Mouse (Mus musculus) myocyte (in vitro differentiated cells): Measurements from ENCODE around the gene E2f3. TPM values are rescaled to one million over a fixed set of nuclear protein-coding genes. Genes with fewer than 3 reads are reported as not detected.

ENCODE experiments used
- H3K27me3 ChIP-seq: one replicate; pipeline ENCODE4 v1.6.1; 2011; ENCODE audit not compliant: control insufficient read depth, insufficient read depth, insufficient read length
- H3K36me3 ChIP-seq: one replicate; pipeline ENCODE4 v1.6.1; 2011; ENCODE audit not compliant: control insufficient read depth, insufficient read depth
- H3K4me2 ChIP-seq: one replicate; pipeline ENCODE4 v1.6.1; 2011; ENCODE audit warnings: low read depth, control low read depth
- H3K4me3 ChIP-seq: one replicate; pipeline ENCODE4 v1.5.1; 2011; ENCODE audit warnings: mild to moderate bottlenecking, control low read depth, moderate library complexity
- H3K79me2 ChIP-seq: one replicate; pipeline ENCODE4 v1.6.1; 2011; ENCODE audit not compliant: control insufficient read depth, insufficient read depth
- H3ac ChIP-seq: one replicate; pipeline ENCODE4 v1.6.1; 2011; ENCODE audit not compliant: control insufficient read depth, insufficient read length
- CEBPB ChIP-seq: IDR thresholded peaks from 2 replicates; pipeline ENCODE4 v1.6.1; 2011; ENCODE audit warnings: mild to moderate bottlenecking, moderate library complexity; ENCODE audit not compliant: poor library complexity, insufficient read depth, severe bottlenecking
- E2F4 ChIP-seq: IDR thresholded peaks from one replicate; pipeline ENCODE4 v1.6.1; 2011; ENCODE audit warnings: mild to moderate bottlenecking, control low read depth, moderate library complexity; ENCODE audit not compliant: insufficient read depth
- MAX ChIP-seq: IDR thresholded peaks from one replicate; pipeline ENCODE4 v1.6.1; 2011; ENCODE audit warnings: low read depth, mild to moderate bottlenecking, control low read depth
- MYOD1 ChIP-seq, 3 experiments: IDR thresholded peaks; one replicate each; pipeline ENCODE4 v1.6.1; 2011; ENCODE audit warnings: control low read depth in 2 of 3, low read depth in 2 of 3, mild to moderate bottlenecking in 2 of 3, moderate library complexity in 1 of 3; ENCODE audit not compliant: insufficient read length in 2 of 3, control insufficient read depth in 1 of 3
- MYOG ChIP-seq, 3 experiments: IDR thresholded peaks; one replicate each; pipeline ENCODE4 v1.6.1; 2011; ENCODE audit warnings: control low read depth in 2 of 3, low read depth in 2 of 3, mild to moderate bottlenecking in 2 of 3; ENCODE audit not compliant: insufficient read length in 2 of 3, control insufficient read depth in 1 of 3, insufficient read depth in 1 of 3
- POLR2A ChIP-seq: IDR thresholded peaks from one replicate; pipeline ENCODE4 v1.6.1; 2011; ENCODE audit warnings: low read depth, mild to moderate bottlenecking, control low read depth, moderate library complexity; ENCODE audit not compliant: insufficient read length
- POLR2AphosphoS2 ChIP-seq: IDR thresholded peaks from one replicate; pipeline ENCODE4 v1.6.1; 2011; ENCODE audit warnings: low read depth, control low read depth; ENCODE audit not compliant: insufficient read length
- REST ChIP-seq: IDR thresholded peaks from one replicate; pipeline ENCODE4 v1.6.1; 2011; ENCODE audit warnings: mild to moderate bottlenecking, control low read depth, moderate library complexity; ENCODE audit not compliant: insufficient read depth, insufficient read length
- SRF ChIP-seq: IDR thresholded peaks from one replicate; pipeline ENCODE4 v1.6.1; 2011; ENCODE audit warnings: low read depth; ENCODE audit not compliant: control insufficient read depth, insufficient read length
- TCF12 ChIP-seq: IDR thresholded peaks from one replicate; pipeline ENCODE4 v1.6.1; 2011; ENCODE audit warnings: mild to moderate bottlenecking, control low read depth; ENCODE audit not compliant: poor library complexity, insufficient read depth, severe bottlenecking
- TCF3 ChIP-seq: IDR thresholded peaks from one replicate; pipeline ENCODE4 v1.6.1; 2011; ENCODE audit warnings: low read depth, control low read depth; ENCODE audit not compliant: insufficient read length
- USF1 ChIP-seq: IDR thresholded peaks from one replicate; pipeline ENCODE4 v1.6.1; 2011; ENCODE audit warnings: low read depth, mild to moderate bottlenecking, control low read depth, moderate library complexity
- polyA plus RNA-seq: library from polyadenylated mRNA; unstranded; fragments of >200 nt; fragmentation: generic; extraction: Trizol; gene quantifications from one replicate; pipeline ENCODE4 v1.2.1, GENCODE M21; 2012; ENCODE audit warnings: missing spikeins

Gene E2f3
- polyA plus RNA-seq, 1 experiment = 5.6 TPM

DNA sequence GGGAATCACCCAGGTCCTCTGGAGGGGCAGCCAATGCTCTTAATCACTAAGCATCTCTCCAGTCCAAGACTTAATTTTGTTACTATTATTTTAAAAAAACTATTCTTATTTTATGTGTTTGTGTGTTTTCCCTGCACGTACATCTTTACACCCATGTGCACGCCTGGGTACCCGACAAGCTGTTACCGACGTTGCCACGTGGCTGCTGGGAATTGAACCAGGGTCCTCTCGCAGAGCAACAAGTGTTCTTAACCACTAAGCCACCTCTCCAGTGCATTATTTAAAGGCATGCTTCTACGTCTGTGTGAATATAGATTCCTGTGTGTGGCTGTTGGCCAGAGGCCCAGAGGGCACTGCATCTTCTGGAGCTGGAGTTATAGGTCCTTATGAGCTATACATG, 73.6 kb downstream of the E2f3 start:
- Histone ChIP-seq H3K79me2 (no peaks in the 10 kb centered on the region), H3ac (no peak overlapping the region), H3K27me3 (no peaks in the 10 kb centered on the region), H3K4me3 (no peak overlapping the region), H3K36me3 (peaks cover 39% of the 10 kb centered on the region), H3K4me2 (no peak overlapping the region)
- no peak for TF ChIP-seq TCF12
- no peak for TF ChIP-seq USF1
- no peak for TF ChIP-seq MYOG (IDR thresholded peaks at IDR 0.05; ENCODE audit: control insufficient read depth in 1 of 3, insufficient read depth in 1 of 3, insufficient read length in 2 of 3, low read depth in 2 of 3)
- TF ChIP-seq MAX = no peak
- TF ChIP-seq CEBPB = no peak
- TF ChIP-seq SRF = no peak
- no peak for TF ChIP-seq E2F4
- no peak for TF ChIP-seq REST
- TF ChIP-seq TCF3 = no peak
- TF ChIP-seq POLR2AphosphoS2 = no peak

DNA sequence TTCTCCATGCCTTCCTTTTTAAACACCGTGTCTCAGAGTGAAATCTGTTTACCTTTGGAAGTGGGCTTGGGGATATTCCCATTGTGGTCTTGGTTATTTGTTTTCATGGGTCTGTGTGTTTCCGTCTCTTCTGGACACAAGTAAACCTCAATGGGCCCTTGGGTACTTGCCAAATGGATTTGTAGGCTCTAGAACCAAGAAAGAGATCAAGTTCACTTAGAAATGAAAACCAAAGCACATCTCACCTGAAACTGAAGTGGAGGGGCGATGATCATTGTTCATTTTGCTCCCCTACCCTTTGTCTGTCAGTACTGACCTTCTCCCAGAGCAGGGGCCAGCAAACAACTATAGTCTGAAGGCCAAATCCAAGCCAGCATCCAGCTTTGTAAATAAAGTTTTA, 74.7 kb downstream of the E2f3 start:
- H3K79me2 ChIP-seq = no peaks in the 10 kb centered on the region
- H3K27me3 ChIP-seq = no peaks in the 10 kb centered on the region
- H3ac ChIP-seq = no peak overlapping the region
- no peak for TF ChIP-seq USF1
- TF ChIP-seq TCF12 = no peak
- TF ChIP-seq SRF = no peak
- TF ChIP-seq MYOD1 (IDR thresholded peaks at IDR 0.05; ENCODE audit: control insufficient read depth in 1 of 3, insufficient read length in 2 of 3, low read depth in 2 of 3) = no peak
- no peak overlapping the region for H3K4me2 ChIP-seq
- peaks cover 42% of the 10 kb centered on the region for H3K36me3 ChIP-seq
- no peak overlapping the region for H3K4me3 ChIP-seq

DNA sequence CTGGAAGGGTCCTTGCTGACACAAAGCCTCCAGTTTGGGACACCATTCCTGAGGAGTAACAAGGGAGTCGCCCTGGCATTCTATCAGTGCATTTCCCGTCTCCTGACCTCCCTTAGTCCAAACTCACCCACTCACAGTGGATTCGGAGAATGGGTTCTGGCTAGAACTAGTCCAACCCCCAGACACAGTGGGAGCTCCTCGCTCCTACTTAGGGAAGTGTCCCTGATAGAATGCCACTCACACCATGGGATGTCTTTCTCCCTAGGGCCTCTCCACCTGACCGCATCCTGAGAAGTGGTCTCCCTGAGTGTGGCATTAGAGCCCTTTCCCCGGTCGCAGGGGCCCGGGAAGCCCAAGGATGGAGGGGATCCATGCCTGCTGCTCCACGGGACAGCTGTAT, 77.4 kb downstream of the E2f3 start:
- no peak overlapping the region for H3K4me2 ChIP-seq
- peaks cover 50% of the 10 kb centered on the region for H3K36me3 ChIP-seq
- no peaks in the 10 kb centered on the region for H3K27me3 ChIP-seq
- no peak overlapping the region for H3ac ChIP-seq
- H3K4me3 ChIP-seq = no peak overlapping the region
- H3K79me2 ChIP-seq = no peaks in the 10 kb centered on the region
- TF ChIP-seq MYOD1 (IDR thresholded peaks at IDR 0.05; ENCODE audit: control insufficient read depth in 1 of 3, insufficient read length in 2 of 3, low read depth in 2 of 3) = no peak
- TF ChIP-seq MYOG (IDR thresholded peaks at IDR 0.05; ENCODE audit: control insufficient read depth in 1 of 3, insufficient read depth in 1 of 3, insufficient read length in 2 of 3, low read depth in 2 of 3) = no peak
- TF ChIP-seq USF1 = no peak

DNA sequence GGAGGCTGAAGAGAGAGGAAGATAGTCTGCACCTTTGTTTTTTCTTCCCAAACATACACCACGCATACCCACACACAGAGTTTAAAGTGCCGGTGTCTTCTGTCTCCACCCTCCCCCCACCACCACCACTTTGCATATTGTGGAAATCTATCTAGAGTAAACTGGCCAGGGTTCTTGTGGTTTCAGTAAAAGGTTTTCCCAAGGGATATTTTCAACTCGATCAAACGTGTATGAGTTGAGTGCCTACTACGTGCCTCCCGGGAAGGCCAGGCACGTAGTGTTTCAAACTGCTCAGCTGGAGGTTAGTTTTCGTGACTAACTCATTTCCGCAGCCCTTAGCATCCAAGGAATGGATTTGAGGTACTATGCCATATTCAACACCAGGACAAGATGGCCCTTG, 77.9 kb downstream of the E2f3 start:
- Histone ChIP-seq H3K79me2 (no peaks in the 10 kb centered on the region), H3K4me2 (no peak overlapping the region), H3K36me3 (peaks cover 46% of the 10 kb centered on the region), H3K27me3 (no peaks in the 10 kb centered on the region), H3ac (no peak overlapping the region), H3K4me3 (no peak overlapping the region)
- no peak for TF ChIP-seq TCF12
- no peak for TF ChIP-seq E2F4
- no peak for TF ChIP-seq TCF3
- no peak for TF ChIP-seq POLR2AphosphoS2
- no peak for TF ChIP-seq SRF
- TF ChIP-seq POLR2A = no peak
- no peak for TF ChIP-seq MAX
- no peak for TF ChIP-seq MYOG (IDR thresholded peaks at IDR 0.05; ENCODE audit: control insufficient read depth in 1 of 3, insufficient read depth in 1 of 3, insufficient read length in 2 of 3, low read depth in 2 of 3)
- no peak for TF ChIP-seq USF1

DNA sequence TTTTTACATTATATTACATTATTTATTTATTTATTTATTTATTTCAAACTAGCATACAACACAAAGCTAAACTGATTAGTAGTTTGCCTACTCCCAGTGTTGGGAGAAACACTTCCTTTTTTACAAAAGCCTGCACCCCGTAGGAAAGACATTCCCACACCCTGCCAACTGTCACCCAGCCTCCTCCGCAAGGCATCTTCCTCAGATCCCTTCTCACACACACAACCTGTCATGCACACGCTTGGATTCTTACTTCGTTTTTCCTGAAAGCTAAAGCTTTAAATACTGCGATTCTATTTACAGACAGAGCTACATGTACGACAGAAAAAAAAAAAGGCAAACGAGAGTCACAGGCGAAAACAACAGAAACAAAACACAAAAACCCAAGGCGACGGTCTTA, 79.1 kb downstream of the E2f3 start:
- no peak overlapping the region for H3ac ChIP-seq
- no peak overlapping the region for H3K4me2 ChIP-seq
- H3K79me2 ChIP-seq = no peaks in the 10 kb centered on the region
- TF ChIP-seq REST (no peak), CEBPB (no peak), SRF (no peak), USF1 (no peak)
- no peaks in the 10 kb centered on the region for H3K27me3 ChIP-seq
- H3K36me3 ChIP-seq = peaks cover 39% of the 10 kb centered on the region
- no peak overlapping the region for H3K4me3 ChIP-seq

DNA sequence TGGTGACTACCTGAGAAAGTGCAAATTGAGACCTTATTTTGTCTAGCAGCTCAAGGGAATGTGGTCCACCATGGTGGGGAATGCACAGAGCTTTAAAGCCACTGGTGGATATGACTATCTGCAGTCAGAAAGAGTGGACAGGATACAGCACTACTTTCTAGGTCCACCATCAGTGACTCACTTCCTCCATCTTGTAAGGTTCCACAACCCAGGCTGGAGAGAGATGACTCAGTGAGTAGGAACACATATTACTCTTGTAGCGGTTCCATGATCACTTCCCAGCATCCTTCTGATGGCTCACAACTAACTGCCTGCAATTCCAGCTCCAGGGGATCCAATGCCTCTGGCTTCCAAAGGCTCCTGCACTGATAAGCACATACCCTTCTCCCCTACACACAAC, 82.5 kb downstream of the E2f3 start:
- Histone ChIP-seq H3K79me2 (no peaks in the 10 kb centered on the region), H3K4me2 (no peak overlapping the region), H3K27me3 (no peaks in the 10 kb centered on the region), H3ac (no peak overlapping the region), H3K36me3 (peaks cover 18% of the 10 kb centered on the region), H3K4me3 (no peak overlapping the region)
- no peak for TF ChIP-seq CEBPB
